Mouse (Mus musculus) bone marrow, adult 2 months (tissue): Measurements from ENCODE around the gene Fam78b.

Experiments
- CTCF ChIP-seq: fragments of 200-500 bp; IDR thresholded peaks from 2 replicates; pipeline ENCODE4 v1.5.1; 2011; ENCODE audit warnings: low read length, control low read depth; ENCODE audit not compliant: control insufficient read depth, insufficient read depth
- POLR2A ChIP-seq: fragments of 200-500 bp; IDR thresholded peaks from 2 replicates; pipeline ENCODE4 v1.6.1; 2011; ENCODE audit warnings: low read depth, mild to moderate bottlenecking, control low read depth, low read length, borderline replicate concordance; ENCODE audit not compliant: control insufficient read depth

GRCm38 (mm10) chr1:167065986-167066385, 64.8 kb downstream of the Fam78b start:
- TF ChIP-seq CTCF (no peak), POLR2A (no peak)
